Mouse (Mus musculus) embryonic fibroblast, embryonic 13.5 days (primary cell): ENCODE measurements around the gene Gsto2.

Experiments
- CTCF ChIP-seq: IDR thresholded peaks from 2 replicates; pipeline ENCODE4 v1.5.1; 2011; ENCODE audit warnings: mild to moderate bottlenecking, control low read depth, low read length, moderate library complexity, borderline replicate concordance; ENCODE audit not compliant: insufficient read depth
- POLR2A ChIP-seq: IDR thresholded peaks from 2 replicates; pipeline ENCODE4 v1.6.1; 2011; ENCODE audit warnings: low read depth, mild to moderate bottlenecking, control low read depth, low read length, moderate library complexity

DNA sequence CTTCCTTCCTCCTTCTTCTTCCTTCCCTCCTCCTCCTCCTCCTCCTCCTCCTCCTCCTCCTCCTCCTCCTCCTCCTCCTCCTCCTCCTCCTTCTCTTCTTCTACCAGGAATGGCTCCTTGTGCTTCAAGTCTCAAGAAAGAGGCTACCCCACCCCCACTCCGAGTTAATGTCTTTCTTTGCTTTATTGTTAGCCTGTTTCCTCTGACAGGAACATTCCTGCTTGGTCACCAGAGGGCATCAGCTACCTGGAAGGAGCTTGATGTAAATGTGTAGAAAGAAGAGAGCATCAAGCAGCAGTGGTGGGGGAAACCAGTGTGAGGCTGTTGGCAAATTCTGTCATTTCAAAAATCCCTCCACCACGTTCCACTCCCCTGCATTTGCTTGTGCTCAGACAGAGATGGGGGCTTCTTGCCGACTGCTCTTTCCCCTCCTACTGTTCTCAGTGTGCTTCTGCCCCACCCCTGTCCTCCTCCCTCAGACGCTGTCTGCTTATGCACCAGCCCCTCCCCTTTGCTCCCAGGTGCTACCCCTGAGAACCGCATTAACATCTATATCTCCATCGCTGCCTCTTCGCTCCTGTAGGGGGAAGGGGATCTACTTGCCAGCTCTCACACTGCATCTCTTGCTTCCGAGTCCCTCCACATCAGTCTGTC lies 43.1 kb upstream of the Gsto2 start:
- no peak for TF ChIP-seq CTCF
- no peak for TF ChIP-seq POLR2A
